Comparison of ENCODE assay signal across 16 mouse cellular contexts in the genomic region with DNA sequence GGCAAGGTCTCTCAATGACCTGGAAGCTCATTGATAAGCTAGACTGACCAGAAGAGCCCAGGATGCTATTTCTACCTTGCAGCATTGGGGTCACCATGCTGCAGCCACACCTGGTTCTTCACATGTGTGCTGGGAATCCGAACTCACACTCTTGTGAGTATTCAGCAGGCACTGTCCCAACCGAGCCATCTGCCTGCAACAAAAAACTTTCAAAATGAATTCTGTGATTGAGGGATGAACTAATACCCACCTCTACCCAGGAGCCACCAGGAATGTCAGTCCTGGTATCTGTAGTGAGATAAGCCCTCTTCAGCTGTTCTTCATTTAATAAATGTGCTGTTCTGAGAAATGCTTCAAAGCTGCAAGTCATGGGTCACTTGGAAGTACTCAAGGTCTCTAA.
"Had no signal": no experiment of that assay in that cellular context is flagged by ENCODE, and none has a peak within 500 bp of the region (broad histone marks: within the 10 kb centered on the region; RNA-seq: fewer than 3 reads in every experiment).

No protein-coding gene starts in this region.

- H3K4me3 ChIP-seq: neural tube, embryonic 13.5 days; neural tube, embryonic 15.5 days; stomach, embryonic 15.5 days had no signal

- H3K9me3 ChIP-seq: neural tube, embryonic 13.5 days; neural tube, embryonic 15.5 days; stomach, embryonic 15.5 days had no signal

- DNase-seq: retina, postnatal 1 day; right cerebral cortex, adult 18-20 months; right cerebral cortex, postnatal 14 days; right cerebral cortex, postnatal 25 days; right cerebral cortex, postnatal 4 days; spleen, adult 18-20 months; thymus, adult 18-20 months; thymus, adult 2 months; thymus, postnatal 14 days; thymus, postnatal 25 days; thymus, postnatal 36 days; thymus, postnatal 4 days had no signal

- H3K4me1 ChIP-seq: neural tube, embryonic 13.5 days; neural tube, embryonic 15.5 days; stomach, embryonic 15.5 days had no signal

- H3K9ac ChIP-seq: neural tube, embryonic 13.5 days; neural tube, embryonic 15.5 days; stomach, embryonic 15.5 days had no signal

- H3K36me3 ChIP-seq: neural tube, embryonic 13.5 days; neural tube, embryonic 15.5 days; stomach, embryonic 15.5 days had no signal

- H3K27me3 ChIP-seq: neural tube, embryonic 13.5 days; neural tube, embryonic 15.5 days; stomach, embryonic 15.5 days had no signal

- H3K4me2 ChIP-seq: neural tube, embryonic 13.5 days; neural tube, embryonic 15.5 days; stomach, embryonic 15.5 days had no signal

- H3K27ac ChIP-seq: neural tube, embryonic 13.5 days; neural tube, embryonic 15.5 days; stomach, embryonic 15.5 days; stomach, postnatal 0 days had no signal
